Mouse (Mus musculus) kidney, adult 2 months (tissue): ENCODE data around the gene Suds3. TPM values are rescaled to one million over a fixed set of nuclear protein-coding genes. Genes with fewer than 3 reads are reported as not detected.

Experiments used
- DNase-seq: peaks from one replicate; pipeline ENCODE4 v3.0.0; 2021
- H3K27ac ChIP-seq: fragments of 200-500 bp; 2 replicates; pipeline ENCODE4 v1.5.1; 2012; ENCODE audit warnings: low read depth, low read length, control low read depth, inconsistent platforms; ENCODE audit not compliant: insufficient read depth
- H3K27me3 ChIP-seq: fragments of 200-500 bp; replicated peaks from 2 replicates; pipeline ENCODE4 v1.6.1; 2012; ENCODE audit warnings: mild to moderate bottlenecking, moderate library complexity, low read length, inconsistent platforms; ENCODE audit not compliant: control insufficient read depth, insufficient read depth
- H3K36me3 ChIP-seq: fragments of 200-500 bp; 2 replicates; pipeline ENCODE4 v1.6.1; 2012; ENCODE audit warnings: mild to moderate bottlenecking, moderate library complexity, low read length, inconsistent platforms; ENCODE audit not compliant: control insufficient read depth, insufficient read depth
- H3K4me1 ChIP-seq: fragments of 200-500 bp; 2 replicates; pipeline ENCODE4 v1.6.1; 2011; ENCODE audit warnings: low read length; ENCODE audit not compliant: control insufficient read depth, insufficient read depth
- H3K4me3 ChIP-seq: fragments of 200-500 bp; 2 replicates; pipeline ENCODE4 v1.5.1; 2011; ENCODE audit warnings: mild to moderate bottlenecking, low read depth, low read length, control low read depth; ENCODE audit not compliant: insufficient read depth
- CTCF ChIP-seq: fragments of 200-500 bp; conservative IDR thresholded peaks from 2 replicates; pipeline ENCODE4 v1.5.1; 2011; ENCODE audit warnings: low read depth, mild to moderate bottlenecking, control low read depth, low read length, moderate library complexity, mixed read lengths; ENCODE audit not compliant: insufficient read depth, insufficient read length
- POLR2A ChIP-seq: fragments of 200-500 bp; IDR thresholded peaks from one replicate; pipeline ENCODE4 v1.6.1; 2011; ENCODE audit warnings: low read depth, low read length, control low read depth
- WGBS: fragments of 180-500 bp; shearing (Covaris S2); methylation state at CpG from one replicate; pipeline ENCODE4 v1.1.7; 2018; 5-methylcytosine and 5-hydroxymethylcytosine counted together
- polyA plus RNA-seq: library from polyadenylated mRNA; depleted of rRNA; stranded (reverse); fragments of >200 nt; gene quantifications from 2 replicates; pipeline ENCODE4 v1.2.3, GENCODE M21; 2012; rRNA removed

The Suds3 gene
- polyA plus RNA-seq: 84.9 and 85.8 TPM in 2 replicates

DNA sequence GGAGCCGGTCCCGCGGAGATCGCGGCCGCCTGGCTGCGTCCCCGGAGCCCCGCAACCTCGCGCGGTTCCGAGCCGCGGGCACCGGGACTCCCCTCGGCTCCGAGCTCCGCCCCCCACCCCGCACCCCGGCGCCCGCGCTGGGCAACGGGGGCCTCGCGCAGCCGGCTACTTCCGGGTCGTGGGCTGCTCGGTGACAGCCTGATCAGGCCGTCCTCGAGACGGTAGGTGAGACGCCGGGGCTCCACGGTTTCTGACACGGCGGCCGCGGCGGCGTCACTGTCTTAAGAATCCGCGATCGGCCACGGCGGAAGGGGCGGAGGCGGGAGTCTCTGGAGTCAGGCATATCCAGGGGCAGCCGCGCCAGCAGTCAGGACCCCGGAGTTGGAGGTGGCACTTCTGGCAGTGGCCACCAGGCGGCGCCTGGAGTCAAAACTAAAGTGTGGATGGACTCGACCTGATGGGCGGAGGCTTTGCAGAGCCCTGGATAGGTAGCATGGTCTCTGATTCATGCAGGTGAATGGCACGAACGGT, at the start of gene Suds3:
Gene Suds3, minus strand, starts transcription at position 278 of the 531 bp plus-strand sequence.
- Histone ChIP-seq H3K36me3 (no peaks in the 10 kb centered on the region), H3K27me3 (no peaks in the 10 kb centered on the region), H3K4me3 (peak within 1 kb of the TSS; percentile 86), H3K27ac (peak within 1 kb of the TSS; percentile 99), H3K4me1 (no peaks in the 10 kb centered on the region; the same call in 1 of the 2 replicates)
- under 1% methylated on average over 59 of the region's 59 CpGs for WGBS
- peak; percentile 98 for DNase-seq
- TF ChIP-seq CTCF (peak; percentile 81), POLR2A (no peak)

DNA sequence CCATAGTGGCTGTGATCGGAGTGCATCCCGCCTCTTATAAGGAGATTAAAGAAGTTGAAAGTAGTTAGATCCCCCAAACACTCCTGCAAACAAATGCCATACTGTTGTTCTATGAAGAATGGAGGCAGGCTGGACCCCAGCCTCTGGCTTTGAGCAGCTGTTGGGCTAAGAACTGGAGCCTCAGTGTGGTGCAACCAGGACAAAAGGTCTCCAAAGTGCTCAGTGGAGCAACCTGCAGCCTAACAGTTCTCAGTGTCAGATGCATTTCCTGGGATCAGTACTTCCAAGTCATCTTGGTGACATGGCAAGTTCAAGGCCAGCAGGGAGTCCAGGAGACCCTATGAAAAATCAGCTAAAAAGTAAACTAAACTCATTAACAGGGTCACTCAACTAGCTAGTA, 49.0 kb upstream of the Suds3 start:
- Histone ChIP-seq H3K36me3 (no peaks in the 10 kb centered on the region), H3K4me3 (no peak overlapping the region), H3K27ac (no peak overlapping the region), H3K4me1 (peaks cover 6% of the 10 kb centered on the region; the same call in 1 of the 2 replicates), H3K27me3 (no peaks in the 10 kb centered on the region)
- no peak for TF ChIP-seq POLR2A
- TF ChIP-seq CTCF: no peak
- WGBS: 97% methylated on average over 2 of the region's 2 CpGs
- DNase-seq: no peak

GRCm38 (mm10) chr5:117164516-117164915, 48.6 kb upstream of the Suds3 start:
- DNase-seq: no peak
- Histone ChIP-seq H3K27me3 (no peaks in the 10 kb centered on the region), H3K4me1 (peaks cover 6% of the 10 kb centered on the region; the same call in 1 of the 2 replicates), H3K36me3 (no peaks in the 10 kb centered on the region), H3K4me3 (no peak overlapping the region), H3K27ac (no peak overlapping the region)
- 86% methylated on average over 5 of the region's 5 CpGs for WGBS
- TF ChIP-seq CTCF (no peak), POLR2A (no peak)

- DNase-seq: no peak
- H3K4me3 ChIP-seq: no peak overlapping the region
- WGBS: 97% methylated on average over 13 of the region's 13 CpGs
- TF ChIP-seq POLR2A: no peak
- TF ChIP-seq CTCF: no peak
- peaks cover 6% of the 10 kb centered on the region; the same call in 1 of the 2 replicates for H3K4me1 ChIP-seq
- no peaks in the 10 kb centered on the region for H3K36me3 ChIP-seq
- H3K27ac ChIP-seq: no peak overlapping the region
- H3K27me3 ChIP-seq: no peaks in the 10 kb centered on the region
These were observed 47.9 kb upstream of the Suds3 start for GRCm38 (mm10) chr5:117163790-117164189.

DNA sequence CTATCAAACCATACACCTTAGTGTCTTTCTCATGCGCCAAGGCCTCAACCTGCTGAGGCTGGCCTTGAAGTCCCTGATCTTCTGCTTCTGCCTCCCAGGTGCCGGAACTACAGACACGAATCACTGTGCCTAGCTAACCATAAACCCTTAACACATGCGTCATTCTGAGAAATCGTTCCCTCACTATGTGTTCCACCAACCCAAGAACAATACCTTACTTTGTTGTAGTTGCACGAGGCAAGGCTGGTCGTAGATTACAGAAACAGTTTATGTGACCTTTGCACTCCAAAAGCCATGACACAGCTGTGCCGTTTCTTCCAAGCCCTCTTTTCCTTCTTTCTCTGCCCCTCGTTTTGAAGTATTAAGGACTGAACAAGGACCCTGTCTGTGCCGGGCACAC, 44.6 kb upstream of the Suds3 start:
- Histone ChIP-seq H3K27ac (peak overlapping the region; percentile 37; the same call in 1 of the 2 replicates), H3K4me3 (no peak overlapping the region), H3K27me3 (no peaks in the 10 kb centered on the region), H3K4me1 (peaks cover 6% of the 10 kb centered on the region; the same call in 1 of the 2 replicates), H3K36me3 (no peaks in the 10 kb centered on the region)
- 44% methylated on average over 10 of the region's 10 CpGs for WGBS
- DNase-seq: peak; percentile 43
- no peak for TF ChIP-seq CTCF
- no peak for TF ChIP-seq POLR2A

DNA sequence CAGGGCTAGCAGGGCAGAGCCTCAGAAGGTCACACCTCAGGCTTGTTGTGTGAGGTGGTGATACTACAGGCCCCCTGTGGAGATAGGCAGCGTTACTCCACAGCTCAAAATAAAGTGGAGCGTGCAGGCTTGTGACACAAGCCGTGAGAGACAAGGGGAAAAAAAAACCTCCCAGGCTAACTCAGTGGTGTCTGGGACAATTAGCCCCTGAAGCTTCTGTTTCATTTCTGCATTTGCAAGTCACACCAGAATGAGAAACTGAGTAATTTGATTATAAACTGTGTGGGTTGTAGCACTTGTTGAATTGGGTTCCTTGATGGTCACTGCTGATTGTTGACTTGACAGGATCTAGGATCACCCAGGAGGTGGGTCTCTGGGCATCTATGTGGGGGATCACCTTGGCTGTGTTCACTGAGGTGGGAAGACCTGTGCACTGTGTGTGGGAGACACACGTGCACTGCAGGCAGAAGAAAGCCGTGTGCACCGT, 43.9 kb upstream of the Suds3 start:
- H3K4me3 ChIP-seq: no peak overlapping the region

GRCm38 (mm10) chr5:117159326-117159725, 43.4 kb upstream of the Suds3 start:
- H3K4me3 ChIP-seq: no peak overlapping the region
- H3K36me3 ChIP-seq: no peaks in the 10 kb centered on the region
- WGBS: 64% methylated on average over 8 of the region's 8 CpGs
- no peak for DNase-seq
- no peak for TF ChIP-seq POLR2A
- TF ChIP-seq CTCF: no peak
- H3K27me3 ChIP-seq: no peaks in the 10 kb centered on the region
- peak overlapping the region; percentile 9; the same call in 1 of the 2 replicates for H3K27ac ChIP-seq
- peaks cover 6% of the 10 kb centered on the region; the same call in 1 of the 2 replicates for H3K4me1 ChIP-seq

More for the DNA sequence above, 43.9 kb upstream of the Suds3 start:
- Histone ChIP-seq H3K27ac (no peak overlapping the region), H3K36me3 (no peaks in the 10 kb centered on the region), H3K27me3 (no peaks in the 10 kb centered on the region), H3K4me1 (peaks cover 6% of the 10 kb centered on the region; the same call in 1 of the 2 replicates)
- no peak for DNase-seq
- 42% methylated on average over 6 of the region's 6 CpGs for WGBS
- TF ChIP-seq CTCF (no peak), POLR2A (no peak)
